Mouse (Mus musculus) heart, postnatal 0 days (tissue): ENCODE data around the gene Ccdc78.
A peak's percentile ranks its signal among the peaks of the same experiment; 100 is the strongest.

Experiments used
- CTCF ChIP-seq: IDR thresholded peaks from 2 replicates; pipeline ENCODE4 v1.5.1; 2016; ENCODE audit warnings: antibody characterized with exemption, control low read depth, low read depth
- EP300 ChIP-seq: IDR thresholded peaks from 2 replicates; pipeline ENCODE4 v1.6.1; 2016; ENCODE audit warnings: antibody characterized with exemption, low read depth

DNA sequence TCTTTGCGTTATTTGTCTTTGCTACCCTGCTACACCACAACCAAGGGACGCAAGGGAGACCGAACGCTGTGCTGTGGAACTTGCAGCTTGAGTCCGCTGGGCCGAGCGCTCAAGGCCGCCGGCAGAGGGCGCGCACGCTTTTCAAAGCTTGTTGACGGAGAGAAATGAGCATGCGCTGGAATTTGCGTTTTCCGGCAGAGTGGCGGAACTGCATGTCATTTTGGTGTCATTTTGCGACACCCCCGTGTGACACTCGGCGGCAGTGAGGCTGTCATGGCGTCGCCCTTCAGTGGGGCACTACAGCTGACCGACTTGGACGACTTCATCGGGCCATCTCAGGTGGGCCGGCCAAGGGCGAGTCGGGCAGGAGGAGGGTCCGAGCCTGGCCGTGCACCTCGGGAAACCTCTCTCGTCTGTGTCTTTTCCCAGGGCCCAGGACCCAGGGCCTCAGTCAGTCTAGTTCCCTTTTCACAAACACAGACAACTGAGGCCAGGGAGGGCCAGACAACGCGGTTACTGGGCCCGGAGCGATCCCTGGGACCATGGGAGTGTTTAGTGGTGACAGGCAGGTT lies 12.7 kb upstream of the Ccdc78 start, which contains the start of gene Narfl:
- TF ChIP-seq CTCF (peak; percentile 98), EP300 (peak; percentile 54; the same call in 1 of the 2 replicates)
